Mouse (Mus musculus): ENCODE results near the gene Gata1. TPM values are rescaled to one million over a fixed set of nuclear protein-coding genes. Genes with fewer than 3 reads are reported as not detected.
"Not testable (repeated sequence)": the region's sequence is repeated elsewhere in the genome, so short reads cannot be mapped to it uniquely, and the experiment has no call there.

Gene Gata1
- total RNA-seq (2014; rRNA removed; ENCODE audit: low replicate concordance) (0.19 TPM in 1 of 2 replicates, not detected in the other), polyA plus RNA-seq (2015; fragmentation: Nextera tagmentation; extraction: Ambion mirVana) (0.14 and 0.20 TPM in 2 replicates)

DNA sequence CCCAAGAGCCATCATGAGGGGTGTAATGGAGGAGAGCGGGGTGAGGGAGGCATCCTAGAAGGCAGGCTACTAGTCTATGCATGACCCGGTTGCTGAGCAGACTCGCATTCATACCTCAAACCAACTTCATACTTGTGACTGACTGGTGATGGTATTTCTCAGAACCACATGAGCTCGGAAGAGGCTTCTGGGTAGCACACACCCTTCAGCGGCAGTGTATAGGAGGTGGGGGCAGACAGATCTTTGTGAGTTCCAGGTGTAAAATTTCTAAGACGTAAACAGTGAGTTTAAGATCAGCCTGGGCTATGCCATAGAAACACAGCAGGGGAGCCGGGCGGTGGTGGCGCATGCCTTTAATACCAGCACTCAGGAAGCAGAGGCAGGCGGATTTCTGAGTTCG, at the start of gene Gata1:
Gene Gata1, minus strand, starts transcription at position 180 of the 400 bp plus-strand sequence.
- ATAC-seq (ENCODE audit: insufficient read depth, low read depth) (no peak), DNase-seq (ENCODE audit: low spot score) (no peak)
- TF ChIP-seq EP300 (IDR thresholded peaks at IDR 0.05; ENCODE audit: low read depth) (no peak), CTCF (IDR thresholded peaks at IDR 0.05; ENCODE audit: low read depth) (no peak)
- Histone ChIP-seq H3K9ac (replicated peaks; ENCODE audit: low read depth, low read length) (no peak within 1 kb of the TSS), H3K4me1 (ENCODE audit: control insufficient read depth, insufficient read depth) (no peaks in the 10 kb centered on the region), H3K27ac (ENCODE audit: low read depth) (no peak within 1 kb of the TSS), H3K27me3 (ENCODE audit: control insufficient read depth, insufficient read depth, low read length) (no peaks in the 10 kb centered on the region), H3K4me3 (ENCODE audit: low read depth, low read length) (no peak within 1 kb of the TSS), H3K9me3 (replicated peaks; ENCODE audit: control insufficient read depth, low read length) (no peaks in the 10 kb centered on the region), H3K36me3 (replicated peaks; ENCODE audit: control insufficient read depth, insufficient read depth, low read length) (no peaks in the 10 kb centered on the region), H3K4me2 (ENCODE audit: low read depth, low read length) (no peak within 1 kb of the TSS)
- 90% methylated on average over 10 of the region's 11 CpGs for WGBS

DNA sequence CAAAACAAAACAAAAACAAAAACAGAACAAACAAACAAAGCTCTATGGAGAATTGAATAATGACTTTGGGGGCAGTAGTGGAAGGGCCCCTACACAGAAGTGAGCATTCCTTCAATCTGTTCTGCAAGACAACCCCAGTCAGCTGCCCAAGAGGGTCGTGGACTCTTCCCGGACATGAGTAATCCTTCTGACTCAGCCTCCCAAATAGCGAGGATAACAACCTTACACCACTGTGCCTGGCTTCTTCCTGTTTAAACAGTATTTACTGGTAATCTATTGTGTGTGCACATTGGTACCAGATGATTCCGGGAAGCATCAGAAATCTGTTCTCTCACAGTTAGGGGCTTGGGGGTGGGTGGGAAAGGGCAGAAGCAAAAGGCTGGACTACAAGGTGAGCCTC, 48.9 kb upstream of the Gata1 start:
- Histone ChIP-seq H3K36me3 (replicated peaks; ENCODE audit: control insufficient read depth, insufficient read depth, low read length) (no peaks in the 10 kb centered on the region), H3K4me1 (ENCODE audit: control insufficient read depth, insufficient read depth) (no peaks in the 10 kb centered on the region), H3K4me3 (ENCODE audit: low read depth, low read length) (no peak overlapping the region), H3K27me3 (ENCODE audit: control insufficient read depth, insufficient read depth, low read length) (no peaks in the 10 kb centered on the region), H3K27ac (ENCODE audit: low read depth) (no peak overlapping the region), H3K9ac (replicated peaks; ENCODE audit: low read depth, low read length) (no peak overlapping the region), H3K9me3 (replicated peaks; ENCODE audit: control insufficient read depth, low read length) (no peaks in the 10 kb centered on the region), H3K4me2 (ENCODE audit: low read depth, low read length) (no peak overlapping the region)
- TF ChIP-seq CTCF (IDR thresholded peaks at IDR 0.05; ENCODE audit: low read depth) (no peak), EP300 (IDR thresholded peaks at IDR 0.05; ENCODE audit: low read depth) (no peak)
- ATAC-seq (ENCODE audit: insufficient read depth, low read depth) (no peak), DNase-seq (ENCODE audit: low spot score) (no peak)
- 65% methylated on average over 4 of the region's 4 CpGs for WGBS

GRCm38 (mm10) chrX:8024795-8025194, 46.9 kb upstream of the Gata1 start:
- TF ChIP-seq CTCF (IDR thresholded peaks at IDR 0.05; ENCODE audit: low read depth) (no peak), EP300 (IDR thresholded peaks at IDR 0.05; ENCODE audit: low read depth) (no peak)
- Histone ChIP-seq H3K9ac (replicated peaks; ENCODE audit: low read depth, low read length) (no peak overlapping the region), H3K4me1 (ENCODE audit: control insufficient read depth, insufficient read depth) (no peaks in the 10 kb centered on the region), H3K4me2 (ENCODE audit: low read depth, low read length) (no peak overlapping the region), H3K27ac (ENCODE audit: low read depth) (no peak overlapping the region), H3K4me3 (ENCODE audit: low read depth, low read length) (no peak overlapping the region), H3K9me3 (replicated peaks; ENCODE audit: control insufficient read depth, low read length) (no peaks in the 10 kb centered on the region), H3K27me3 (ENCODE audit: control insufficient read depth, insufficient read depth, low read length) (no peaks in the 10 kb centered on the region), H3K36me3 (replicated peaks; ENCODE audit: control insufficient read depth, insufficient read depth, low read length) (no peaks in the 10 kb centered on the region)
- ATAC-seq (ENCODE audit: insufficient read depth, low read depth) (no peak), DNase-seq (ENCODE audit: low spot score) (no peak)
- WGBS: 58% methylated on average over 2 of the region's 2 CpGs

- WGBS: 83% methylated on average over 2 of the region's 2 CpGs
- H3K27ac ChIP-seq (ENCODE audit: low read depth): no peak overlapping the region
- DNase-seq (ENCODE audit: low spot score) (no peak), ATAC-seq (ENCODE audit: insufficient read depth, low read depth) (no peak)
- H3K36me3 ChIP-seq (replicated peaks; ENCODE audit: control insufficient read depth, insufficient read depth, low read length): no peaks in the 10 kb centered on the region
- no peak overlapping the region for H3K4me2 ChIP-seq (ENCODE audit: low read depth, low read length)
- H3K4me3 ChIP-seq (ENCODE audit: low read depth, low read length): no peak overlapping the region
- H3K27me3 ChIP-seq (ENCODE audit: control insufficient read depth, insufficient read depth, low read length): no peaks in the 10 kb centered on the region
- no peaks in the 10 kb centered on the region for H3K4me1 ChIP-seq (ENCODE audit: control insufficient read depth, insufficient read depth)
- no peak overlapping the region for H3K9ac ChIP-seq (replicated peaks; ENCODE audit: low read depth, low read length)
- TF ChIP-seq EP300 (IDR thresholded peaks at IDR 0.05; ENCODE audit: low read depth) (no peak), CTCF (IDR thresholded peaks at IDR 0.05; ENCODE audit: low read depth) (0 out of 2 replicates have a peak, but pooled peaks have one; percentile 5)
- no peaks in the 10 kb centered on the region for H3K9me3 ChIP-seq (replicated peaks; ENCODE audit: control insufficient read depth, low read length)
Measured at GRCm38 (mm10) chrX:8020111-8020778, 42.4 kb upstream of the Gata1 start.

GRCm38 (mm10) chrX:8018286-8018685, 40.4 kb upstream of the Gata1 start, which contains the start of gene Glod5:
TSS of gene Glod5 (minus strand) at chrX:8018492.
- Histone ChIP-seq H3K36me3 (replicated peaks; ENCODE audit: control insufficient read depth, insufficient read depth, low read length) (no peaks in the 10 kb centered on the region), H3K4me2 (ENCODE audit: low read depth, low read length) (no peak within 1 kb of the TSS), H3K9me3 (replicated peaks; ENCODE audit: control insufficient read depth, low read length) (no peaks in the 10 kb centered on the region), H3K4me1 (ENCODE audit: control insufficient read depth, insufficient read depth) (no peaks in the 10 kb centered on the region), H3K4me3 (ENCODE audit: low read depth, low read length) (no peak within 1 kb of the TSS), H3K27ac (ENCODE audit: low read depth) (no peak within 1 kb of the TSS), H3K27me3 (ENCODE audit: control insufficient read depth, insufficient read depth, low read length) (no peaks in the 10 kb centered on the region), H3K9ac (replicated peaks; ENCODE audit: low read depth, low read length) (no peak within 1 kb of the TSS)
- no peak for TF ChIP-seq CTCF (IDR thresholded peaks at IDR 0.05; ENCODE audit: low read depth)
- TF ChIP-seq EP300 (IDR thresholded peaks at IDR 0.05; ENCODE audit: low read depth): no peak
- ATAC-seq (ENCODE audit: insufficient read depth, low read depth) (no peak), DNase-seq (ENCODE audit: low spot score) (no peak)
- WGBS: 46% methylated on average over 2 of the region's 2 CpGs

- no peak for ATAC-seq (ENCODE audit: insufficient read depth, low read depth)
Measured at GRCm38 (mm10) chrX:8017142-8017541, 39.3 kb upstream of the Gata1 start.

GRCm38 (mm10) chrX:8015675-8016074, 37.8 kb upstream of the Gata1 start:
- H3K27me3 ChIP-seq (ENCODE audit: control insufficient read depth, insufficient read depth, low read length); H3K27ac ChIP-seq (ENCODE audit: low read depth); H3K4me3 ChIP-seq (ENCODE audit: low read depth, low read length); DNase-seq (ENCODE audit: low spot score); ATAC-seq (ENCODE audit: insufficient read depth, low read depth); H3K9ac ChIP-seq (replicated peaks; ENCODE audit: low read depth, low read length); H3K36me3 ChIP-seq (replicated peaks; ENCODE audit: control insufficient read depth, insufficient read depth, low read length); H3K9me3 ChIP-seq (replicated peaks; ENCODE audit: control insufficient read depth, low read length); H3K4me1 ChIP-seq (ENCODE audit: control insufficient read depth, insufficient read depth); H3K4me2 ChIP-seq (ENCODE audit: low read depth, low read length): not testable (repeated sequence)
- WGBS: 23% methylated on average over 7 of the region's 7 CpGs

More at GRCm38 (mm10) chrX:8017142-8017541, 39.3 kb upstream of the Gata1 start:
- H3K27me3 ChIP-seq (ENCODE audit: control insufficient read depth, insufficient read depth, low read length): no peaks in the 10 kb centered on the region
- WGBS: 9% methylated on average over 5 of the region's 5 CpGs
- H3K9ac ChIP-seq (replicated peaks; ENCODE audit: low read depth, low read length): no peak overlapping the region
- no peak overlapping the region for H3K27ac ChIP-seq (ENCODE audit: low read depth)
- TF ChIP-seq EP300 (IDR thresholded peaks at IDR 0.05; ENCODE audit: low read depth): no peak
- peak; percentile 66 for TF ChIP-seq CTCF (IDR thresholded peaks at IDR 0.05; ENCODE audit: low read depth)
- H3K4me2 ChIP-seq (ENCODE audit: low read depth, low read length): no peak overlapping the region
- H3K4me3 ChIP-seq (ENCODE audit: low read depth, low read length): no peak overlapping the region
- H3K36me3 ChIP-seq (replicated peaks; ENCODE audit: control insufficient read depth, insufficient read depth, low read length): no peaks in the 10 kb centered on the region
- no peaks in the 10 kb centered on the region for H3K9me3 ChIP-seq (replicated peaks; ENCODE audit: control insufficient read depth, low read length)
- no peaks in the 10 kb centered on the region for H3K4me1 ChIP-seq (ENCODE audit: control insufficient read depth, insufficient read depth)
- DNase-seq (ENCODE audit: low spot score): peak; percentile 8

Measured in heart, postnatal 0 days (tissue).